Mouse (Mus musculus): ENCODE measurements around the gene Bcl7b. TPM values are rescaled to one million over a fixed set of nuclear protein-coding genes. Genes with fewer than 3 reads are reported as not detected.
"Not testable (repeated sequence)": the region's sequence is repeated elsewhere in the genome, so short reads cannot be mapped to it uniquely, and the experiment has no call there.

Gene Bcl7b
- polyA plus RNA-seq, 1 experiment from 2014 or later = 43.8 TPM

- no peaks in the 10 kb centered on the region for H3K9me3 ChIP-seq (ENCODE audit: control insufficient read depth, low read length)
- no peak overlapping the region for H3K4me3 ChIP-seq (ENCODE audit: low read depth, low read length)
- no peaks in the 10 kb centered on the region for H3K4me1 ChIP-seq (replicated peaks; ENCODE audit: control insufficient read depth, insufficient read depth, low read length)
- no peak overlapping the region for H3K9ac ChIP-seq (ENCODE audit: low read length)
- H3K27ac ChIP-seq (ENCODE audit: low read depth, low read length) = no peak overlapping the region
- no peaks in the 10 kb centered on the region for H3K27me3 ChIP-seq (ENCODE audit: control insufficient read depth, insufficient read depth, low read length)
- DNase-seq (ENCODE audit: low spot score) = no peak
- ATAC-seq (replicated peaks; ENCODE audit: low FRiP score) = no peak
- WGBS = 97% methylated on average over 1 of the region's 1 CpGs
- H3K4me2 ChIP-seq (ENCODE audit: low read depth, low read length, severe bottlenecking) = no peak overlapping the region
- H3K36me3 ChIP-seq (ENCODE audit: control insufficient read depth, insufficient read depth, low read length) = peaks cover 29% of the 10 kb centered on the region
Observed at GRCm38 (mm10) chr5:135208197-135208596, 40.1 kb downstream of the Bcl7b start.

GRCm38 (mm10) chr5:135216871-135217270 lies 48.8 kb downstream of the Bcl7b start:
- no peak for DNase-seq (ENCODE audit: low spot score)
- Histone ChIP-seq H3K9me3 (ENCODE audit: control insufficient read depth, low read length) (no peaks in the 10 kb centered on the region), H3K36me3 (ENCODE audit: control insufficient read depth, insufficient read depth, low read length) (peaks cover 38% of the 10 kb centered on the region), H3K4me2 (ENCODE audit: low read depth, low read length, severe bottlenecking) (no peak overlapping the region), H3K27me3 (ENCODE audit: control insufficient read depth, insufficient read depth, low read length) (no peaks in the 10 kb centered on the region), H3K4me3 (ENCODE audit: low read depth, low read length) (no peak overlapping the region), H3K9ac (ENCODE audit: low read length) (no peak overlapping the region), H3K27ac (ENCODE audit: low read depth, low read length) (no peak overlapping the region), H3K4me1 (replicated peaks; ENCODE audit: control insufficient read depth, insufficient read depth, low read length) (no peaks in the 10 kb centered on the region)
- 95% methylated on average over 6 of the region's 6 CpGs for WGBS
- ATAC-seq (replicated peaks; ENCODE audit: low FRiP score) = no peak

GRCm38 (mm10) chr5:135220941-135221340 lies 52.9 kb downstream of the Bcl7b start:
- Histone ChIP-seq H3K9me3 (ENCODE audit: control insufficient read depth, low read length) (no peaks in the 10 kb centered on the region), H3K27ac (ENCODE audit: low read depth, low read length) (no peak overlapping the region), H3K4me3 (ENCODE audit: low read depth, low read length) (no peak overlapping the region), H3K4me2 (ENCODE audit: low read depth, low read length, severe bottlenecking) (no peak overlapping the region), H3K9ac (ENCODE audit: low read length) (no peak overlapping the region), H3K4me1 (replicated peaks; ENCODE audit: control insufficient read depth, insufficient read depth, low read length) (no peaks in the 10 kb centered on the region), H3K27me3 (ENCODE audit: control insufficient read depth, insufficient read depth, low read length) (no peaks in the 10 kb centered on the region), H3K36me3 (ENCODE audit: control insufficient read depth, insufficient read depth, low read length) (peaks cover 61% of the 10 kb centered on the region)
- no peak for ATAC-seq (replicated peaks; ENCODE audit: low FRiP score)
- DNase-seq (ENCODE audit: low spot score) = no peak

GRCm38 (mm10) chr5:135222066-135222465 lies 54.0 kb downstream of the Bcl7b start:
- H3K4me3 ChIP-seq (ENCODE audit: low read depth, low read length) = no peak overlapping the region
- H3K36me3 ChIP-seq (ENCODE audit: control insufficient read depth, insufficient read depth, low read length) = peaks cover 51% of the 10 kb centered on the region
- DNase-seq (ENCODE audit: low spot score) (no peak), ATAC-seq (replicated peaks; ENCODE audit: low FRiP score) (no peak)
- no peaks in the 10 kb centered on the region for H3K4me1 ChIP-seq (replicated peaks; ENCODE audit: control insufficient read depth, insufficient read depth, low read length)
- no peak overlapping the region for H3K4me2 ChIP-seq (ENCODE audit: low read depth, low read length, severe bottlenecking)
- H3K9ac ChIP-seq (ENCODE audit: low read length) = no peak overlapping the region
- H3K9me3 ChIP-seq (ENCODE audit: control insufficient read depth, low read length) = no peaks in the 10 kb centered on the region
- no peaks in the 10 kb centered on the region for H3K27me3 ChIP-seq (ENCODE audit: control insufficient read depth, insufficient read depth, low read length)
- no peak overlapping the region for H3K27ac ChIP-seq (ENCODE audit: low read depth, low read length)
- WGBS = 97% methylated on average over 7 of the region's 7 CpGs

- no peaks in the 10 kb centered on the region for H3K9me3 ChIP-seq (ENCODE audit: control insufficient read depth, low read length)
- ATAC-seq (replicated peaks; ENCODE audit: low FRiP score) = no peak
- no peak for DNase-seq (ENCODE audit: low spot score)
- no peak overlapping the region for H3K9ac ChIP-seq (ENCODE audit: low read length)
- H3K27ac ChIP-seq (ENCODE audit: low read depth, low read length) = no peak overlapping the region
- no peaks in the 10 kb centered on the region for H3K4me1 ChIP-seq (replicated peaks; ENCODE audit: control insufficient read depth, insufficient read depth, low read length)
- H3K27me3 ChIP-seq (ENCODE audit: control insufficient read depth, insufficient read depth, low read length) = no peaks in the 10 kb centered on the region
- no peak overlapping the region for H3K4me3 ChIP-seq (ENCODE audit: low read depth, low read length)
- H3K4me2 ChIP-seq (ENCODE audit: low read depth, low read length, severe bottlenecking) = no peak overlapping the region
- H3K36me3 ChIP-seq (ENCODE audit: control insufficient read depth, insufficient read depth, low read length) = peaks cover 44% of the 10 kb centered on the region
- WGBS = 95% methylated on average over 3 of the region's 3 CpGs
Observed at GRCm38 (mm10) chr5:135224169-135224568, 56.1 kb downstream of the Bcl7b start.

- not testable (repeated sequence) for H3K4me3 ChIP-seq (ENCODE audit: low read depth, low read length); DNase-seq (ENCODE audit: low spot score); ATAC-seq (replicated peaks; ENCODE audit: low FRiP score); H3K27ac ChIP-seq (ENCODE audit: low read depth, low read length); H3K9ac ChIP-seq (ENCODE audit: low read length); H3K4me1 ChIP-seq (replicated peaks; ENCODE audit: control insufficient read depth, insufficient read depth, low read length); H3K9me3 ChIP-seq (ENCODE audit: control insufficient read depth, low read length); H3K4me2 ChIP-seq (ENCODE audit: low read depth, low read length, severe bottlenecking); H3K27me3 ChIP-seq (ENCODE audit: control insufficient read depth, insufficient read depth, low read length)
- H3K36me3 ChIP-seq (ENCODE audit: control insufficient read depth, insufficient read depth, low read length) = peaks cover 40% of the 10 kb centered on the region
- 89% methylated on average over 4 of the region's 4 CpGs for WGBS
Observed at GRCm38 (mm10) chr5:135225879-135226278, 57.8 kb downstream of the Bcl7b start.

- H3K36me3 ChIP-seq (ENCODE audit: control insufficient read depth, insufficient read depth, low read length) = peaks cover 27% of the 10 kb centered on the region
- ATAC-seq (replicated peaks; ENCODE audit: low FRiP score) (no peak), DNase-seq (ENCODE audit: low spot score) (no peak)
- H3K4me1 ChIP-seq (replicated peaks; ENCODE audit: control insufficient read depth, insufficient read depth, low read length) = no peaks in the 10 kb centered on the region
- H3K4me3 ChIP-seq (ENCODE audit: low read depth, low read length) = no peak overlapping the region
- no peak overlapping the region for H3K27ac ChIP-seq (ENCODE audit: low read depth, low read length)
- H3K9ac ChIP-seq (ENCODE audit: low read length) = no peak overlapping the region
- H3K4me2 ChIP-seq (ENCODE audit: low read depth, low read length, severe bottlenecking) = no peak overlapping the region
- WGBS = 88% methylated on average over 4 of the region's 4 CpGs
- no peaks in the 10 kb centered on the region for H3K9me3 ChIP-seq (ENCODE audit: control insufficient read depth, low read length)
- H3K27me3 ChIP-seq (ENCODE audit: control insufficient read depth, insufficient read depth, low read length) = no peaks in the 10 kb centered on the region
Observed at GRCm38 (mm10) chr5:135230186-135230585, 62.1 kb downstream of the Bcl7b start.

Small RNAs within 50 kb of the gene (microRNA-seq; reads per million reads assigned to microRNA genes)
- gene Gm25315 (ENCODE audit: insufficient number of aligned reads) = not detected

Other genes starting within 250 kb of the Bcl7b start
- gene Mettl27, start 235.9 kb upstream of the Bcl7b start, polyA plus RNA-seq (2014; fragmentation: Nextera tagmentation; extraction: Ambion mirVana) = 7.3 and 10.4 TPM in 2 replicates
- gene Cldn4, start 221.3 kb upstream of the Bcl7b start, polyA plus RNA-seq (2014; fragmentation: Nextera tagmentation; extraction: Ambion mirVana) = 5.6 and 7.0 TPM in 2 replicates
- 4.4 and 7.3 TPM in 2 replicates for gene Cldn3, start 182.1 kb upstream of the Bcl7b start, polyA plus RNA-seq (2014; fragmentation: Nextera tagmentation; extraction: Ambion mirVana)
- gene Abhd11, start 159.1 kb upstream of the Bcl7b start, polyA plus RNA-seq (2014; fragmentation: Nextera tagmentation; extraction: Ambion mirVana) = 38.9 and 39.1 TPM in 2 replicates
- gene Stx1a, start 144.8 kb upstream of the Bcl7b start, polyA plus RNA-seq (2014; fragmentation: Nextera tagmentation; extraction: Ambion mirVana) = 11.2 and 14.9 TPM in 2 replicates
- 26.2 and 27.1 TPM in 2 replicates for gene Dnajc30, start 104.1 kb upstream of the Bcl7b start, polyA plus RNA-seq (2014; fragmentation: Nextera tagmentation; extraction: Ambion mirVana)
- gene Bud23, start 103.3 kb upstream of the Bcl7b start, polyA plus RNA-seq (2014; fragmentation: Nextera tagmentation; extraction: Ambion mirVana) = 142 and 148 TPM in 2 replicates
- 13.3 and 14.2 TPM in 2 replicates for gene Vps37d, start 90.0 kb upstream of the Bcl7b start, polyA plus RNA-seq (2014; fragmentation: Nextera tagmentation; extraction: Ambion mirVana)
- 2.4 and 3.1 TPM in 2 replicates for gene Mlxipl, start 78.4 kb upstream of the Bcl7b start, polyA plus RNA-seq (2014; fragmentation: Nextera tagmentation; extraction: Ambion mirVana)
- 24.5 and 25.8 TPM in 2 replicates for gene Tbl2, start 18.6 kb upstream of the Bcl7b start, polyA plus RNA-seq (2014; fragmentation: Nextera tagmentation; extraction: Ambion mirVana)
- 76.3 and 83.6 TPM in 2 replicates for gene Baz1b, start 19.0 kb downstream of the Bcl7b start, polyA plus RNA-seq (2014; fragmentation: Nextera tagmentation; extraction: Ambion mirVana)
- gene Fzd9, start 82.9 kb downstream of the Bcl7b start, polyA plus RNA-seq (2014; fragmentation: Nextera tagmentation; extraction: Ambion mirVana) = 19.5 and 19.7 TPM in 2 replicates
- 0.15 TPM in 1 of 2 replicates, not detected in the other for gene Fkbp6, start 181.8 kb downstream of the Bcl7b start, polyA plus RNA-seq (2014; fragmentation: Nextera tagmentation; extraction: Ambion mirVana)
- gene Trim50, start 185.0 kb downstream of the Bcl7b start, polyA plus RNA-seq (2014; fragmentation: Nextera tagmentation; extraction: Ambion mirVana) = not detected in 2 replicates
- gene Nsun5, start 201.7 kb downstream of the Bcl7b start, polyA plus RNA-seq (2014; fragmentation: Nextera tagmentation; extraction: Ambion mirVana) = 33.0 and 36.2 TPM in 2 replicates
- 27.2 and 30.2 TPM in 2 replicates for gene Pom121, start 226.3 kb downstream of the Bcl7b start, polyA plus RNA-seq (2014; fragmentation: Nextera tagmentation; extraction: Ambion mirVana)

All from forebrain, embryonic 11.5 days (tissue).